Mouse (Mus musculus) liver, adult (tissue): Measurements from ENCODE around the gene Gm436.

ENCODE experiments used
- GATA4 ChIP-seq: IDR thresholded peaks from 2 replicates; pipeline ENCODE4 v1.6.1; 2014; ENCODE audit warnings: mild to moderate bottlenecking, low read length; ENCODE audit not compliant: insufficient replicate concordance

Gm436 gene

GRCm38 (mm10) chr4:144686268-144686667 is at the start of gene Gm436:
TSS of gene Gm436 (minus strand) at chr4:144686368.
- TF ChIP-seq GATA4 = no peak

GRCm38 (mm10) chr4:144721304-144721703 is 35.1 kb upstream of the Gm436 start, which contains the start of gene Gm13178:
TSS of gene Gm13178 (minus strand) at chr4:144721404.
- TF ChIP-seq GATA4 = no peak

GRCm38 (mm10) chr4:144719691-144720090 is 33.5 kb upstream of the Gm436 start:
- TF ChIP-seq GATA4 = no peak

- no peak for TF ChIP-seq GATA4
These were observed 32.1 kb upstream of the Gm436 start for GRCm38 (mm10) chr4:144718288-144718687.

GRCm38 (mm10) chr4:144638263-144638662 is 47.9 kb downstream of the Gm436 start:
- TF ChIP-seq GATA4 = no peak
